Mouse (Mus musculus) kidney, adult 8-10 months (tissue): Measurements from ENCODE around the gene Tmem28.

Experiments
- DNase-seq, 2 experiments: peaks; one replicate each; pipeline ENCODE4 v3.0.0; 2022

The Tmem28 gene

GRCm38 (mm10) chrX:99820790-99821395, at the start of gene Tmem28:
Gene Tmem28 (plus strand): TSS chrX:99821021.
- no peak for DNase-seq

- no peak for DNase-seq
Measured at GRCm38 (mm10) chrX:99780308-99780707, 40.5 kb upstream of the Tmem28 start.

- DNase-seq: peak; percentile 5 to 34
Measured at GRCm38 (mm10) chrX:99808375-99808774, 12.4 kb upstream of the Tmem28 start.

GRCm38 (mm10) chrX:99819395-99819935, 1.4 kb upstream of the Tmem28 start:
- peak; percentile 29 to 65 for DNase-seq

- peak; percentile 8 to 21 for DNase-seq
Measured at GRCm38 (mm10) chrX:99819936-99820789, 658 bp upstream of the Tmem28 start.

DNA sequence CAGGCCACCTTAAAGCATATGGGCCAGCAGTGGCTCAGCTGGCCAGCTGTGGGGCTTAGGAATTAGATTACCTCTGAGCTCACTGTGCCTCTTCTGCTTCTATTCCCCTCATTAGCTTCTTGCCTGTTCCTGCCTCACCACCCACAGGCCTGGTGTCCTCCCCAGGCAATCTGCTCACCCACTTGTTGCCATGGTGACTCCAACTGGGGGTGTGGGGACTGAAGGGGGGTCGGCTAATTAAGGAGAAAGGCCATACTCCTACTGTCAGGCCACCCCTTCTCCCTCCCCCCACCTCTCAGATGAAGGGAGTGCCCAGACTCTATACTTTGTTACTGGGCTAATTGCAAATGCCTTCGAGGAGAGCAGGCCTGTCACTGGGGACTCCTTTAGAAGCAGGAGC, 21.3 kb downstream of the Tmem28 start:
- DNase-seq: no peak

DNA sequence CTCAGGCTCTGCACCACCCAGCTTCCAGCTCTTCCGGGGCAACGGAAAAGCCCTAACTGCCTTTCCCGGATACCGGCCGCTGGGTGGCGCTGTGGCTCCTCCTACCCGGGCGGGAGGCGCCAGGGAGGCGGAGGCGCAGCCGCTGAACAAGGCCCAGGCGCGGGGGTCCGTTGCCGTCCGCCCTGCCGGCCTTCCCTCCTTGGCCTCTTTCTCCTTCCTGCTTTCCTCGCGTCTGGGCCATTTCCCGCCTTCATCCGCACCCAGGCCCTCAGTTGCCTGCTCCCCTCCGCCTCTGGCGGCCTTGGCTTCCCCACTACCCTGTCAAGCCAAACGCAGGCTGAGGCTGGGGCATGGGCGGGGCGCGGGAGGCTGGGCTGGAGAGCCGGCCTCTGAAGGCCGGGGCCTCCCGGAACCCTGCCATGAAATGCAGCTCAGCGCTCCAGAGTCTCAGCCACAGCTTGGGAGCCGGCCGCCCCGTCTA, 32.5 kb downstream of the Tmem28 start:
- DNase-seq: peak; percentile 34 to 67

- DNase-seq: no peak
Measured at GRCm38 (mm10) chrX:99853834-99854233, 33.0 kb downstream of the Tmem28 start.

GRCm38 (mm10) chrX:99872228-99872627, 51.4 kb downstream of the Tmem28 start:
- no peak for DNase-seq

DNA sequence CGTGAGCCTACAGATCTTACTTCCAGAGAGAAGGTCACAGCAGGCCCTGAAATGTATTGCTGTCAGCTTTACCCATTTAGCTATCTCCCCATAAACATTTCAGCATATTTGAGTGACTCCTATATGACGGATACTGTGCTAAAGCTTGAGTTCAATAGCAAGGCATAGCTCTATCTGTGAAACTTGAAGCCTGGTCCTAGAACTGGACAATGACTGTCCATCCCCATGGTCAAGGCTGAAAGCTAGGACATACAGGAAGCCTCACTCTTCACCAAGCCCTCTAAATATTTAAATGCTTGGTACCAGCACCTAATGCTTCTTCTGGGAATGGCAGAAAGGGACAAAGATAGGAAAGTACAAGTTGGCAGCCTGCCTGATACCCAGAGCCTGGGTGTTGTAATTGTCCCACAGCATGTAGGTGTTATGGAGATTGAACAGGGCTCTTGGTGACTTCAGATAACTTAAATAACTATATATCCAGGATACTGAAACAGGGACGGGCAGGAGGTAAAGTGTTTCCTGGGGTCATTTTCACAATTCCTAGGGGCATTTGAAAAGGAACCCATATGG, 51.9 kb downstream of the Tmem28 start:
- no peak for DNase-seq

- DNase-seq: no peak
Measured at GRCm38 (mm10) chrX:99873259-99873919, 52.6 kb downstream of the Tmem28 start.

DNA sequence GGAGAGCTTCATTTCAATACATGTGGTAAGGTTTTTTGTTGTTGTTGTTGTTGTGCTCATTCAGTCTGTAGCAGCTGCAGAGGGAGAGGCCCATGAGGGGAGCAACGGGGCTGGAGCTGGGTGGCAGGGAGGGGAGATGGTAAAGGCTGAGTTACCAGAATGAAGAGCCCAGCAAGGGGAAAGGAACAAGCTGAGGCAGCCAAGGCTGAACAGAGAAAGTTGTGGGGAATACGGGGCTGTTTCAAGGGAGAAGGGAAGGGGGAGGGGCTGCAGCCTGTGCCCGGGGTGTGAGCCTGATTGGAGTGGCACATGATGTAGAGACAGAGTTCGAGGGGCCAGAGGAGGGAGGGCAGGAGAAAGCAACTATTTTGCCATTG, 53.1 kb downstream of the Tmem28 start:
- no peak for DNase-seq

GRCm38 (mm10) chrX:99876781-99877180, 56.0 kb downstream of the Tmem28 start:
- DNase-seq: no peak

DNA sequence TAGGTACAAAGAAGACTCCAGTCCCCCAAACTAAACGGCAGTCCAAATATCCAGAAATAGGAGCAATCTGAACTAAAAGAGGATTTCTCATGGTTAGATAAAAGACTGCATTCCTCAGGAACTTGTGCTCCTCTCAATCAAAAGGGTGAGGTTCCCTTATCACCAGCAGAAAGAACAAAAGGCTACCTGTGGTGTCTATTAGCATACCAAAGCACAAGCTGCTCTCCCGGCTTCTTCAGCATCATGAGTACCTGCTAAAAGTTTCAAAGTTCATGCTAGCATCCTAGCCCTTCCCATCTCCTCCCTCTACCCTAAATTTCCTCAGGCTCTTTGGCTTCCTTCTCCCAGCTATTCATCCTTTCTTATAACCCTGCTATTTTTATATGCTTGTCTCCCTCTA, 62.6 kb downstream of the Tmem28 start:
- DNase-seq: no peak
